Mouse (Mus musculus) cerebellum, adult 2 months (tissue): Measurements from ENCODE around the gene Rpl14.

ENCODE experiments used
- CTCF ChIP-seq: fragments of 200-500 bp; IDR thresholded peaks from 2 replicates; pipeline ENCODE4 v1.5.1; 2011; ENCODE audit warnings: low read depth, mild to moderate bottlenecking, control low read depth, low read length, moderate library complexity, borderline replicate concordance; ENCODE audit not compliant: insufficient read depth
- POLR2A ChIP-seq: fragments of 200-500 bp; IDR thresholded peaks from 2 replicates; pipeline ENCODE4 v1.6.1; 2011; ENCODE audit warnings: low read length, control low read depth, borderline replicate concordance; ENCODE audit not compliant: insufficient read depth

DNA sequence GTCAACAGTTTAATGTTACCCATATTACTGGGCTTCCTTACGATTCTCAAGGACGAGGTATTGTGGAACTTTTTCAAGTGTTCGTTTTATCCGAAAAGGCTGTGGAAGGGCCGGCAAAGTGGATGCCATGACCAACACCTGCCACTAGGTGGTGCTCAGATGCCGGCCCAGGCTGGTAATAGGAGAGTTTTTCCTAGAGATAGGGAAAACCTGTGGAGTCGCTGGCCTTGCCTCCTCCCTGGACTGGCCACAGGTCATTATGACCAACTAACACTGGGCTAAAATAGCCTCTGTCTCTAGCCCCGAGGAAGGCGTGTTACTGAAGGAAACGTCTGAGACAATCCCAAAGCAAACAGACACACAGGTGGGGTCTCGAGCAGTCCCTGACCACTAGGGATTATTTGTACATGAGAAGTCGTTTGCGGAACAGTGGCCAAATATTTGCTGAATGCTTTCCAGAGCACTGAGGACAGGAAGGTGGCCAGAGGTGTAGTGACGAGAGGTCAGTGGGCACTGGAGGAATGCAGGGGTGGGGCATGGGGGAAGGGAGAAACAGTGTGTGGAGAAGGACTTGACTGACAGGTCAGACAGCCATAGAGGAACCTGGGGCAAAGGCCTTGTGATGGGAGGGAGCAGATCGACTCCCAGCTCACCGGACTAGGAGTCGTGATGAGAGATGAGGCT is 30.4 kb downstream of the Rpl14 start:
- TF ChIP-seq CTCF: peak; percentile 89
- no peak for TF ChIP-seq POLR2A
